Mouse (Mus musculus) embryonic fibroblast, embryonic 13.5 days (primary cell): ENCODE measurements at regions not wholly inside any gene's neighbourhood (a gene's known extent, or its start where the extent isn't known, plus 50 kb on each side); places are given as distances from the start of the nearest gene placed in this dataset.

Experiments
- H3K27ac ChIP-seq: 2 replicates; pipeline ENCODE4 v1.5.1; 2012; ENCODE audit warnings: low read length, control low read depth, inconsistent platforms; ENCODE audit not compliant: insufficient read depth
- H3K4me1 ChIP-seq: 2 replicates; pipeline ENCODE4 v1.6.1; 2011; ENCODE audit warnings: low read length; ENCODE audit not compliant: control insufficient read depth, insufficient read depth
- H3K4me3 ChIP-seq: 2 replicates; pipeline ENCODE4 v1.5.1; 2011; ENCODE audit warnings: mild to moderate bottlenecking, control low read depth, low read length; ENCODE audit not compliant: insufficient read depth
- CTCF ChIP-seq: IDR thresholded peaks from 2 replicates; pipeline ENCODE4 v1.5.1; 2011; ENCODE audit warnings: mild to moderate bottlenecking, control low read depth, low read length, moderate library complexity, borderline replicate concordance; ENCODE audit not compliant: insufficient read depth
- POLR2A ChIP-seq: IDR thresholded peaks from 2 replicates; pipeline ENCODE4 v1.6.1; 2011; ENCODE audit warnings: low read depth, mild to moderate bottlenecking, control low read depth, low read length, moderate library complexity

DNA sequence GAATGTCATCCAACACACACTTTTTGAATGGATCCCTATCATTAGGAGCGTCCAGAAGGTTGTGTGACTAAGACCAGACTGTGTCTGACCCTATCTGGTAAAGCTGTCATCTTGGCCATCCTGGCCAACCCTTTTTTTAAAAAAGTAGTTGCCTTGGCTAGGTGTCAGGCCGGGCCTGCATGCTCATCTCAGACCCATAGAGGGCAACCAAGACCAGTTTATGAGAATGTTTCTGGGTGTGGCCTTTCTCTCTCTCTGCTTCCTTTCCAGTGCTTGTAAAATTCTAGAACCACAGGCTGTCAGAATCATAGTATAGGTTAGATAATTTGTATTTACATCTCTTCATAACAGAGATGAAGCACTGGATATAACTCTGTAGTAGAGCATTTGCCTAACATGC, 62.8 kb upstream of the Las1l start:
- no peaks in the 10 kb centered on the region for H3K4me1 ChIP-seq
- no peak overlapping the region for H3K4me3 ChIP-seq
- TF ChIP-seq CTCF (no peak), POLR2A (no peak)
- peak overlapping the region; percentile 47; the same call in 1 of the 2 replicates for H3K27ac ChIP-seq

DNA sequence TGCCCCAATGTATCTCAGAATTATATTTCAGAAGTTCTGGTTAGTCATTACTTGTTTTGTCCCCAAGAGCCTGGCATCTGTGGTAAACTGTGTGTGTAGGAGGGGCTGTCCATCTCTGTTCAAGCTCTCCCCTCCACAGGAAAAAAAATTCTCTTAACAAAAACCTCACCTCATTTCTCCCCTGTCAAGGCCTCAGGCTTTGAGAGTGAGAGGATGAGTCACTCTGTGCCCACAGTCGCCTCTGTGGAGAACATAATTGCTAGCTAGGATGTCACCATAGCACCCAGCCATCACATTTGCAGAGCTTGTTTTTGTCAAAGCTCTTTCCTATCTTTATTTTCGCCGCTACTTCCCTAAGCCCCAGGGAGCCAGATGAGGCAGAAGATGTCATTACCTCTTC, 63.6 kb upstream of the Las1l start:
- no peak for TF ChIP-seq CTCF
- no peak for TF ChIP-seq POLR2A
- Histone ChIP-seq H3K4me1 (no peaks in the 10 kb centered on the region), H3K4me3 (no peak overlapping the region), H3K27ac (no peak overlapping the region; the same call in 1 of the 2 replicates)

DNA sequence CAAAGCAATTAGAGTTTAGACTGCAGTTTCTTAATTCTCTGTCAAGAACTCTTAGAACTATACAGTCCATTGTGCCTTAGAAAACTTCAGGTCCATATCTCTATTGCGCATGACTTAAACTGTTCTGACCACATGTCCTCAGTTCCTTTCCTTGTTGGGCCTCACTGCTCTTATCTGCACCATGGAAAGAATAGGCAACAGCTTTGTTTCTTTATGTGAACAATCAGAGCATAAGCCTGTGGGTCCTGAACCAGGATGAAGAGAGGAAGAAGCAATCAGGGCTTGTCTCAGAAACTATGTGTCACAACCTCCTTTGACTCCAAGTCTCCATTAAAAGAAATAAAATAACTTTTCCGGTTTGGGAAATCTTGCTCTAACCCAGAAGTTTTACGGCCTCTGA, 68.6 kb upstream of the Las1l start:
- TF ChIP-seq POLR2A, result no peak
- TF ChIP-seq CTCF, result no peak

DNA sequence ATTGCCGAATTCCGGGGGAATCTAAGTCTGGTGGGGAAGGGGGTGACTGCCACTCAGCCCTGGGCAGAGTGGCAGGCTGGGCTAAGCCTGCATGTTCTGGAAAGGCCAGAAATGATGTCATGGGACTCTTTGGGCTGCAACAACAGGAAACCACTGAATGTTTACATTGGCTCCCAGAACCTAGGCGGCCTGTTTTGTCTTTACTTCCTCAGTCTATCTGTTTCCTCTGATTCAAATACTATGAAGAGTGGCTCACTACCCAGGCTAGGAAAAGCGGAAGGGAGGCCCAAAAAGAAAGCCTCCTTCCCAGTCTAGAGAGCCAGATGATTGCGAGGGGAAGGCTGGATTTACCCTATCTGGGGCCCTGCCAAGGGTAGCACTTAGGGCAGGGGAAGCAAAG, 69.1 kb upstream of the Las1l start:
- no peak for TF ChIP-seq POLR2A
- no peak for TF ChIP-seq CTCF
- Histone ChIP-seq H3K4me3 (no peak overlapping the region), H3K4me1 (peaks cover 5% of the 10 kb centered on the region), H3K27ac (peak overlapping the region; percentile 80)

More for the DNA sequence above, 68.6 kb upstream of the Las1l start:
- peaks cover 5% of the 10 kb centered on the region for H3K4me1 ChIP-seq
- no peak overlapping the region for H3K4me3 ChIP-seq
- peak overlapping the region; percentile 80 for H3K27ac ChIP-seq

DNA sequence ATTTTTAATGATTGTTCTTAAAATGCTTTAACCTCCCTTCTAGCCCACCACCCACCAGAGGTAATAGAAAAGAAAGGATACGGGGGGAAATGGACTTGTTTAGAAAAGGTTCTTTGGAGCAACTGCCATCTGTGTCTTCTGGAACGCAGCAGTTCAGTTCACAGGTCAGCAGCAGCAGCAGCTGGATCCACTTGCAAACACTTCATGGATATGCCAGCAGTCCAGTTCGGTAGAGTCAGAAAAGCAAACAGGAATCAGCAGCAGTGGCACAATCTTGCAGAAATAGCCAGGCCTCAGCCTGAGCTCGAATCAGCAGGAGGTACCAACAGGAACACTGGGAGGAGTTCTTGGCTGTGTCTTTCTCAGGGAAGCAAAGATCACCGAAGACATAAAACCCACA, 64.3 kb upstream of the Msn start:
- H3K4me3 ChIP-seq, result no peak overlapping the region
- no peak overlapping the region for H3K27ac ChIP-seq
- TF ChIP-seq POLR2A, result no peak
- H3K4me1 ChIP-seq, result no peaks in the 10 kb centered on the region

DNA sequence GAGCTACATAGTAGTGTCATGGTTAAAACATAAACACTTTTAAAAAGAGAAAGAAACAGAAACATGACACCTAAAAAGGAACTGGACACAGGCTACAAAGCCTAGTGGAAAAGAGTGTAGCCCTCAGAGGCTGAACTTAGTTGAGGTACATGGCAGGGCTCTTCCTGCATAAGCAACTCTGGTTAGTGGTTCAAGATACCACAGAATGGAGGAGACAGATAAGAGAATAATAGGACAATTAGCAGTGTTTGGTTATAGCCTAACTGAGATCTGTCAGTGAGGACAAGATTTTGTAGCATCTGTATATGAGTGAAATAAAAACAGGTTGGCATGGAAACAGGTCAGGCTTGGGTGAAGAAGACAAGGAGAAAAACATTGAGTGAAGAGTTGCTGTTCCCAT, 60.5 kb upstream of the Msn start:
- Histone ChIP-seq H3K4me3 (no peak overlapping the region), H3K27ac (no peak overlapping the region), H3K4me1 (no peaks in the 10 kb centered on the region)
- TF ChIP-seq CTCF, result no peak
- TF ChIP-seq POLR2A, result no peak

DNA sequence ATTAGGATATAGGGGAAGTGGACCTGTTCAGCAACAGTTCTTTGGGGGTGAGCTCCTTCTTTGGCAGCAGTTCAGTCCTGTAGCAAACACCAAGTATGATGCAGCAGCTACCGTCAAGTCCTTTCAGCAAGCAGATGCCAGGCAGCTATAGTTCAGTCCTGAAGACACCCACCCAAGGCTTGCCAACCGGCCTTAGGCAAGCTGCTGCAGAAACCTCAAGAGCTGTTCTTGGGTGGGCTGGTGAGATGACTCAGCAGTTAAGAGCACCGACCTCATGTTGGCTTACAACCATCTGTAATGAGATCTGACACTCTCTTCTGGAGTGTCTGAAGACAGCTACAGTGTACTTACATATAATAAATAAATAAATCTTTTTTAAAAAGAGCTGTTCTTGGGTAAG, 53.6 kb upstream of the Msn start:
- TF ChIP-seq POLR2A (no peak), CTCF (no peak)
- Histone ChIP-seq H3K27ac (no peak overlapping the region), H3K4me1 (no peaks in the 10 kb centered on the region), H3K4me3 (no peak overlapping the region)
